Mouse (Mus musculus) CH12F3 (cell line): ENCODE measurements around the gene Tmem191c.
"Not testable (repeated sequence)": the region's sequence is repeated elsewhere in the genome, so short reads cannot be mapped to it uniquely, and the experiment has no call there.

Experiments
- in situ Hi-C: fragments of 300-500 bp; cut with MboI; formaldehyde crosslinking; loops from 2 replicates; pipeline ENCODE4 v1.14.3; 2020; ENCODE audit warnings: low sequenced_read_pairs

Tmem191c gene

DNA sequence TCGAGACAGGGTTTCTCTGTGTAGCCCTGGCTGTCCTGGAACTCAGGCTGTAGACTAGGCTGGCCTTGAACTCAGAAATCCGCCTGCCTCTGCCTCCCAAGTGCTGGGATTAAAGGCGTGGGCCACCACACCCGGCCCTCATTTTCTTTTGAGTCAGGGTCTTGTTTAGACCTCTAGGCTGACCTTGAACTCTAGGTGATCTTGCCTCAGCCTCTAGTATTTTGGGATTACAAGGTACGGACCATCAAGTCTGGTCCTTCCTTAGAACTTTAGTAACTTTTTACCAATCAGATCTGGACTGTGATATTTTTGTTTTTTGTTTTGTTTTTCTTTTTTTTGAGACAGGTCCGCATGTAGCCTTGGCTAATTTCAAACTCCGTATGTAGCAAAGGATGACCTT is at the start of gene Tmem191c:
Gene Tmem191c (plus strand): TSS at position 357 of the 400 bp plus-strand sequence.
- in situ Hi-C loops = no loop called here

GRCm38 (mm10) chr16:17226496-17226895 is 49.4 kb upstream of the Tmem191c start:
- in situ Hi-C loops = no loop called here

DNA sequence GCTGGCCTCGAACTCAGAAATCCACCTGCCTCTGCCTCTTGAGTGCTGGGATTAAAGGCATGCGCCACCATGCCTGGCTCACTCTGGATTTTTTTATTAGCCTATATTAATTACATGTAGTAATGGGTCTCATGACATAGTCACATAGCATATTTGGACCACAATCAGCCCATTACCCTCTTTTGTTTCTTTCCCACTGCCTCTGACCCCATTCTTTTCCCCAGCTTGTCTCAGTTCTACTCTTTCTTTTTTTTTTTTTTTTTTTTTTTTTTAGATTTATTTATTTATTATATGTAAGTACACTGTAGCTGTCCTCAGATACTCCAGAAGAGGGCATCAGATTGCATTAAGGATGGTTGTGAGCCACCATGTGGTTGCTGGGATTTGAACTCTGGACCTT is 44.4 kb upstream of the Tmem191c start:
- in situ Hi-C loops = not testable (repeated sequence)

DNA sequence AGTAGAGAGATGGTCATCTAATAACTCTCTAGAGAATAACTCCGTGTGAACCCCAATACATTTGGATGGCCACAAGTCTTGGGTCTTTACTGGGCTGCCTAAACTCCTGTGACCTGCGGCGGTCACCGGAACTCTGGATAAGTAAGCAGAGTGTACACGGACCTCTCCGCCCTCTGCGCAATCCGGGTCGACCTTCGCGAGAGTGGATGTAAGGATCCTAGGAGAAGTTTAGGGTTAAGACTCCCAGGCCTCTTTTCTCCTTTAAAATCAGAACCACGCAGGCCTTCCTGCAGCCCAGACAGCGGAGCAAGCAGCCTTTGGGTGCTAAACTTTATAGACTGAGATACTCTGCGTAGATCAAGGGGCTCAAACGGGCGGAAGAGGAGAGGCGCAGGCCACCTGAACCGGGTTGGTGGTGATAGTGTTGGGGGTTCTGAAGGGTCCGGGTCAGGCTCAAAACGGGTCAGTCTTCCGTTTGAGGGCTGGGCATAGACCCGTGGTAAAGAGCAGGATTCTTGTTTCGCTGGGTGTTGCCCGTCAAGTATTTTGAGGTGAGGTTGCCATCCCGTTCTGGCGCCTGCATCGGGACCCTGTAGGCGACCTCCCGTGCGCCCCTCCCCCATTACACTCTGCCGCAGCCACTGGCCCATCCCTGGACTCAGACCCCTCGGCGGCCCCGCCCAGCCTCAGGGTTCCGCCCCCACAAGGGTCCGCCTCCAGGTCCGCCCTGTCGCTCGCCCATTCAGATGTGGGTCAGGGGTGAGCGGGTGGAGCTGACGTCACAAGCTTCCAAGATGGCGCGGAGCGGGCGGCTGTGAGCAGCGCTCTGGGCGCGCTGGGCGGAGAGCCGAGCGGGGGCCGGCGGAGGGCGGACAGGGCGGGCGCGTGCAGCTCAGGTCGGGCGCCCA is 42.8 kb upstream of the Tmem191c start, which contains the start of gene Hic2:
Gene Hic2 (plus strand): TSS at position 779 of the 908 bp plus-strand sequence.
- in situ Hi-C loops = no loop called here

DNA sequence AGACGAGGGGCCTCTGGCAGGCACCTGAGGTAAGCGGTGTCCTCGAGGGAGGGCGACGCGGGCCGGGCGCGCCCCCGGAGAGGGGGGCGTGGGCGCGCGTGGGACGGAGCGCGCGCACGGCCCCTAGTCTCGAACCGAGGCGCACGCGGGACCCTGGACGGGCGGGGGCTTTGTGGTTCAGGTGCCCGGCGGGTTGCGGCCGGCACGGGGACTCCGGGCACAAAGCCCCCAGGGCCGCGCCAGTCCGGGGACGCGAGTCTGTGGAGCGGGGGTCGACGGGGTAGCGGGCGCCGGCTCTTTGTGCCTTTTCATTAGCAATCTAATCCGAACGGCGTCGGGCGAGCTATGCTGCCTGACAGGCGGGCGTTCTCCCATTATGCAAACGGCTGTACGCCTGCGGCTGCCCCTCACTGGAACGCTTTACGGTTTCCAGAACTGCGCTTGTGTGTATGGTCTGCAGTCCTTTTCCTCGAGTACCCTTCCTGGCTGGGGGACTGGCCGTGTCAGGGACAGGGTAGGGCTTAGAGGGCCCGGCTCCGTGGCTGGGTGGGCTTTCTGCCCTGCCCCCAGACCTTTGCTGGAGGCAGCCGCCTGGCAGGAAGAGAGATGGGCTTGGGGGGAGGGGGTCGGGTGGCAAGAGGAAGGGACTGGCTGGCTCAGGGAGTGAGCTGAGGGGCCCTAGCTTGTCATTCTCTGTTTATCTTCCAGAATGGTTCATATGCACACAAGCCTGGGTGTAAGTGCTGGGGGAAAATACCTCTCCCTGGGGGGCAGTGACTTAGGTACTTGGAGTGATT is 42.0 kb upstream of the Tmem191c start:
- in situ Hi-C loops = no loop called here

GRCm38 (mm10) chr16:17234499-17234895 is 41.4 kb upstream of the Tmem191c start:
- in situ Hi-C loops = no loop called here

DNA sequence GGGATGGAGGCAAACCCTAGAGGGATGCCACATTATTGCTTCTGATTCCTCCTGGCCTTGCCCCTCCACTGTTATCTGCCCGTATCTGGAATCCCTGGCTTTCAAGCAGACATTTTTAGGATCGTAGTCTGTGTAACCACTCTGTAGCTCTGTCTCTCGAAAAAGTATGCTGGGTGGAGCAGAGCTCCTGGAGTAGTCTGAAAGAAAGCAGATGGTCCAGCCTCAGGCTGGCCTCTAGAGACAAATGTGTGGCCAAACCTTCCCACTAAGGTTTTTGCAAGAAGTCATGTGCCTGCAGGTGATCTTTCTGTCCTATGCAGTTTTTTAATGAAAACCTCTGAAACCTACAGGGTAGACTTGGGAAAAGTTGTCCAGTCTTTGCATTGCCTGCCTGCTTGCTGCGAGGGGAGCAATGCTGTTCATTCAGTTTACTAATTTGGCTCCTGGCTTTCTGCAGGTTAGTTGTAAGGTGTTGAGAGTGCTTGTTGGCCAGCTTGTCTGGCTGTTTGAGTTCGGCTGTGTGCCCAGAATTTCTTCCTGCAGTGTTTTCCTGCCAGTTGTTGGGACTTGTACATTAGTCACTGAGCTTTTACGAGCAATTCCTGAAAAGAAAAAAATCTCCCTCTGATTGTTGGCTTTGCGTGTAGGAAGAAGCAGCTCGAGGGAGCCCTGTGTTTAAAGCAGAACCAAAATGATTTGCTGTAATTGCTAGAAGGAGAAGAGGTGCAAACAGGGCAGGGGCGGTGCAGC is 40.8 kb upstream of the Tmem191c start:
- in situ Hi-C loops = no loop called here

DNA sequence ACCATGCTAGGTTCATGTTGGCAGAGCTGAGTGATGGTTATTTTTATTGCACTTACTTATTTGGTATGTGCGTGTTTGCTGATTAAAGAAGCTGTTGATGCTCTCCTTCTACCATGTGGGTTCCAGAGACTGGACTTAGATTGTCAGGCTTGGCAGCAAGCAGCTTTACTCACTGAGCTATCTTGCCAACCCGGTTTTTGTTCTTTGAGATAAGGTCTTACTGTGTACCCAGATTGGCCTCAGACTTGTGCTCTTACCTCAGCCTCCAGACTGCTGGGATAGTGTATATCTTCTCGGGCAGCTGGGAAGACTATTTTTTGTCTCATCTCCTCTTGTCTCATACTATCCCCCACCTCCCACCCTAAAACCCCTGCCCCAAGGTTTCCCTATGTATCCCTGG is 38.2 kb upstream of the Tmem191c start:
- in situ Hi-C loops = no loop called here

DNA sequence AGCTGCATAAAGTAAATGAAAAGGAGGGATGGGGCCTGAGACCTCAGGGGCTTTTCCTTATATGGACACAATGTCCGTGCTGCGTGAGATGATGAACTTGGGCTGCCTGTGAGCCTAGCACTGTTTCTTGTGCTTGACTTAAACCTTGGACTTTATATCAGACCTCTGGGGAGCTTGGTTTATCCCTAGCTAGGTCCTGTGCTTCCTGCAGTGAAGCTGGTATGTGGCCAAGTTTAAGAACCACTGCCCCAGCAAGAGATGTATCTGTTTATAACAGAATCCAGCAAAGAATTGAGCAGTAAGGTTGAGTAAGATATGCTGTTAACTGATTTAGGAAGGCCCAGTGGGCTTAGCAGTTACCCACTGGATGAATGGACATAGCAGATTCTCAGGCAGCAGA is 36.5 kb upstream of the Tmem191c start:
- in situ Hi-C loops = no loop called here

- in situ Hi-C loops = no loop called here
Observed at GRCm38 (mm10) chr16:17243731-17244130, 32.1 kb upstream of the Tmem191c start.

- in situ Hi-C loops = no loop called here
Observed at GRCm38 (mm10) chr16:17244996-17245395, 30.9 kb upstream of the Tmem191c start.

DNA sequence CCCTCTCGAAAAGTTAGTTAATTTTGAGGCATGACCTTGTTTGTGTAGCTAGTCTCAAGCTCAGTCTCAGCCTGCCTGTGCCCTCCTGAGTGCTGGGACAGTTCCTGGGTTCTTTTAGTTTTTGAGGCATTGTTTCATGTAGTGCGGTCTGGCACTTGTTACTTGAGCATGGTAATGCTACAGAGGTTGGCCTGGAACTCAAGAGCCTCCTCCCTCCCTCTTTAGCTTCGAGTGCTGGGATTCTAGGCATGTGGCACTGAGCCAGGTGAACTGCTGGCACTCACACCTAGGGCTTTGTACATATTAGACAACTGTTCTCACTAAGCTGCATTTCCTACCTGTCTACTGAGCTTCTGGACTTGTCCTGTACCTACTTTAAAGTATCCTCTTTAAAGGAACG is 28.1 kb upstream of the Tmem191c start:
- in situ Hi-C loops = no loop called here

DNA sequence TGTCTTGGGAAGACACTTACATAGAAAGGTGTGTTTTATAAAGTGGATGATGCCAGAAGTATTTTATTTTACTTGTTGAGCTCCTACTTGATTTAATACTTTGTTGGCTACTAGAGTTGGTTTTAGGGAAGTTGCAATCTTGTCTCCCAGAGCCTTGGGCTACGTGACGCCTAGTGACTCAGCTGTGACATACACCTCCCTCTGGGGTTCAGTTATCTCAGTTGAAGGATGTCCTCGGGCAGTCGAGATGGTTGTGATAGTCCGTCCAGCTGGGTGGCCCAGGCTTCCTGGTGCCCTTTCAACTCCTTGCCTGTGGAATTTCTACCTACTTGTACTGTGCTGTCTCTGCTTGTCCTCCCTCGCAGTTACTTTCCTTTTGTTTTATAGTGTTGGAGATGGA is 26.7 kb upstream of the Tmem191c start:
- in situ Hi-C loops = no loop called here

DNA sequence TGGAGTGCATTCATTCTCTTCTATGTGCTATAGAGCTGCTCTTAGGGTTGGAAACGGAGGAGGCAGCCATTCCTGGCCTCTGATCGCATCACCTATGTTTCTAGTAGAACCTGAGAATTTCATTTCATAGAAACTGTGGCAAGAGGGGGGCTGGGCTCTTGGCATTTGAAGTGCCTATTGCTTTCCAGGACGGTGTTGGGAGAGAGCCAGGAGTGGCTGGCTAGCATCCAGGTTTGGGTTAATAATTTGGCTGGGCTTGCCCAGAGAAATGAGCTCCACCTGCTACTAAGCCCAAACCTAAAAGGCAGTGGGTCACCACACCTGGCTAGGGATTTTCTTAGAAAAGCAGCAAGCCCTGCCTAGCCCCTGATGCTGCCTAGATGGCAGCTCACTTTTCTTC is 24.3 kb upstream of the Tmem191c start:
- in situ Hi-C loops = no loop called here

- in situ Hi-C loops = no loop called here
Observed at GRCm38 (mm10) chr16:17252086-17252726, 23.7 kb upstream of the Tmem191c start.

GRCm38 (mm10) chr16:17252841-17253240 is 23.0 kb upstream of the Tmem191c start:
- in situ Hi-C loops = no loop called here

DNA sequence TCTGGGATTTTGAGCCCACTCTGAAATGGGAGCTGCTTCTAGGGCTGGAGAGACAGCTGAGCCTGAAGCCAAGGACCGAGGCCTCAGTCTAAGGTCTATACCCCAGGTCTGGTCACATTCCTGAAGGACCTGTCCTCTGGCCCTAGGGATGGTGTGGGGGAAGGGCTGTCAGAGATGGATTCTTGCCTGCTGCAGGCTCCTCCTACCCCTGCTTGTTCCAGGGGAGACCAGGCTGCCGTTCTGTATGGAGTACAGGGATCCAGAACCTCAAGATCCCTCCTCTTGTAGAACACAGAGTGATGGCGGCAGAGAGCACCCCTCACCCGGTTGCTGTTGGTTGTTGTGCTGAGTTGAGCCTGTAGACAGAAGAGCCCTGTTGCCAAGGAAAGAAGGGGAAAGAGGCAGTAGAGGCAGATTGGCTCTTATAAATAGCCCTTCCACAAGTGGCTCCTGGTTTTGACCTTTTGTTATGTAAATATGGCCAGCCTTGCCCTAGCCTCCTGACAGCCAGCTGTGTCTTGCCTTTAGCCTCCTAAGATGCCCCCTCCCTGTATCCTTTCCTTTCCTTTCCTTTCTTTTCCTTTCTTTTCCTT is 21.8 kb upstream of the Tmem191c start:
- in situ Hi-C loops = no loop called here

- in situ Hi-C loops = no loop called here
Observed at GRCm38 (mm10) chr16:17255270-17255669, 20.6 kb upstream of the Tmem191c start.

GRCm38 (mm10) chr16:17257359-17257821 is 18.5 kb upstream of the Tmem191c start:
- in situ Hi-C loops = no loop called here

DNA sequence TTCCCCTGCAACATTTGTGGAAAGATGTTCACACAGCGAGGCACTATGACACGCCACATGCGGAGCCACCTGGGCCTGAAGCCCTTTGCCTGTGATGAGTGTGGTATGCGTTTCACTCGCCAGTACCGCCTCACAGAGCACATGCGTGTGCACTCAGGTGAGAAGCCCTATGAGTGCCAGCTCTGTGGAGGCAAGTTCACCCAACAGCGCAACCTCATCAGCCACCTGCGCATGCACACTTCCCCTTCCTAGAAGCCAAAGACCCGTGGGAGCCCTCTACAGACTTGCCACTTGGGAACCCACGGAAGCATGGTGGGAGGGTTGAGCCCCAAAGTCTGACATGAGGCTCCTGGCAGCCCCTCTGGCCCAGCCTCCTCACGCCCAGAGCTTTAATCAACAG is 17.0 kb upstream of the Tmem191c start:
- in situ Hi-C loops = no loop called here
